Mouse (Mus musculus) cerebral cortex, adult 2 months (tissue): Measurements from ENCODE around the gene Ate1.

Experiments used
- WGBS: fragments of 180-500 bp; shearing (Covaris S2); methylation state at CpG from one replicate; pipeline ENCODE4 v1.1.7; 2018; 5-methylcytosine and 5-hydroxymethylcytosine counted together

Gene Ate1

GRCm38 (mm10) chr7:130523451-130523850 is 3.3 kb upstream of the Ate1 start:
- WGBS, result 82% methylated on average over 8 of the region's 8 CpGs

GRCm38 (mm10) chr7:130520812-130521422 is 748 bp upstream of the Ate1 start:
- WGBS, result 78% methylated on average over 14 of the region's 14 CpGs

GRCm38 (mm10) chr7:130519096-130520048 is 797 bp downstream of the Ate1 start:
- under 1% methylated on average over 83 of the region's 90 CpGs for whole genome bisulfite sequencing

- WGBS, result 19% methylated on average over 26 of the region's 26 CpGs
These were observed 1.7 kb downstream of the Ate1 start for GRCm38 (mm10) chr7:130518213-130519095.

- 83% methylated on average over 5 of the region's 5 CpGs for WGBS
These were observed 9.9 kb downstream of the Ate1 start for GRCm38 (mm10) chr7:130510243-130510642.

GRCm38 (mm10) chr7:130503006-130503405 is 17.2 kb downstream of the Ate1 start:
- 67% methylated on average over 5 of the region's 5 CpGs for WGBS

GRCm38 (mm10) chr7:130501499-130501898 is 18.7 kb downstream of the Ate1 start:
- WGBS, result 36% methylated on average over 1 of the region's 1 CpGs

- WGBS, result 30% methylated on average over 3 of the region's 3 CpGs
These were observed 26.8 kb downstream of the Ate1 start for GRCm38 (mm10) chr7:130493346-130493745.

GRCm38 (mm10) chr7:130479003-130479402 is 41.2 kb downstream of the Ate1 start:
- WGBS, result 92% methylated on average over 3 of the region's 3 CpGs

GRCm38 (mm10) chr7:130475970-130476369 is 44.2 kb downstream of the Ate1 start:
- 35% methylated on average over 2 of the region's 2 CpGs for WGBS

- WGBS, result 83% methylated on average over 3 of the region's 3 CpGs
These were observed 46.3 kb downstream of the Ate1 start for GRCm38 (mm10) chr7:130473881-130474280.

GRCm38 (mm10) chr7:130472683-130473082 is 47.5 kb downstream of the Ate1 start:
- WGBS, result 78% methylated on average over 6 of the region's 6 CpGs

- WGBS, result 66% methylated on average over 6 of the region's 6 CpGs
These were observed 49.1 kb downstream of the Ate1 start for GRCm38 (mm10) chr7:130471045-130471444.

- WGBS, result 58% methylated on average over 4 of the region's 4 CpGs
These were observed 64.5 kb downstream of the Ate1 start for GRCm38 (mm10) chr7:130455587-130456246.

- WGBS, result 90% methylated on average over 3 of the region's 3 CpGs
These were observed 65.9 kb downstream of the Ate1 start for GRCm38 (mm10) chr7:130454226-130454625.

GRCm38 (mm10) chr7:130435776-130436175 is 84.4 kb downstream of the Ate1 start:
- 93% methylated on average over 5 of the region's 5 CpGs for WGBS

- 91% methylated on average over 2 of the region's 2 CpGs for whole genome bisulfite sequencing
These were observed 88.0 kb downstream of the Ate1 start for GRCm38 (mm10) chr7:130432141-130432540.

- 44% methylated on average over 5 of the region's 5 CpGs for WGBS
These were observed 93.6 kb downstream of the Ate1 start for GRCm38 (mm10) chr7:130426586-130426985.

- WGBS, result 73% methylated on average over 2 of the region's 2 CpGs
These were observed 94.2 kb downstream of the Ate1 start for GRCm38 (mm10) chr7:130425991-130426390.

GRCm38 (mm10) chr7:130419961-130420360 is 100.2 kb downstream of the Ate1 start:
- WGBS, result 85% methylated on average over 1 of the region's 1 CpGs

- WGBS, result 85% methylated on average over 10 of the region's 10 CpGs
These were observed 112.5 kb downstream of the Ate1 start for GRCm38 (mm10) chr7:130407622-130408021.
